Mouse (Mus musculus): ENCODE results near the gene Timp3. TPM values are rescaled to one million over a fixed set of nuclear protein-coding genes. Genes with fewer than 3 reads are reported as not detected.

Gene Timp3
- polyA plus RNA-seq, 1 experiment from 2014 or later, result 21.2 TPM

DNA sequence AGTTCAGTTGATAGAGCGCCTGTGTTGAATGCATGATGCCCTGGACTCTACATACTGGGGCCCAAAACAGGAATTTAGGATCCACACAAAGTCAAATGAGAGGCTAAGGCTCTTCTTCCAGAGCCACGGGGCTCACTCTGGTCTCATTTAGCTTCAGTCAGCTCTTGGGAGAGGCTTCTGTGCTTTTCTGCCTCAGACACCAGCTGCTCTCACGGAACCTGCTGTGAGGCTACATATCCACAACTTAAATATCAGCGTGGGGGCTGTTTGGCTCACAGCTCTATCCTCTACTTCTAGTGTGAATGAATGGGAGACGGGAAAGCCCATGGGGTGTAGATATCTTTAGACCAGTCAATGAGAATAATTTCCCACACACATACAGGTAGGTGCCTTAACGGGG lies 88.6 kb downstream of the Timp3 start:
- no peaks in the 10 kb centered on the region for H3K36me3 ChIP-seq
- WGBS, result 78% methylated on average over 6 of the region's 6 CpGs
- no peak overlapping the region for H3K27ac ChIP-seq (replicated peaks)
- no peak for DNase-seq (ENCODE audit: low spot score)
- no peaks in the 10 kb centered on the region for H3K27me3 ChIP-seq (ENCODE audit: low read depth, poor library complexity, severe bottlenecking)
- H3K4me3 ChIP-seq, result no peak overlapping the region
- no peaks in the 10 kb centered on the region for H3K9me3 ChIP-seq (replicated peaks)
- H3K4me1 ChIP-seq, result peaks cover 11% of the 10 kb centered on the region; the same call in 1 of the 2 replicates

DNA sequence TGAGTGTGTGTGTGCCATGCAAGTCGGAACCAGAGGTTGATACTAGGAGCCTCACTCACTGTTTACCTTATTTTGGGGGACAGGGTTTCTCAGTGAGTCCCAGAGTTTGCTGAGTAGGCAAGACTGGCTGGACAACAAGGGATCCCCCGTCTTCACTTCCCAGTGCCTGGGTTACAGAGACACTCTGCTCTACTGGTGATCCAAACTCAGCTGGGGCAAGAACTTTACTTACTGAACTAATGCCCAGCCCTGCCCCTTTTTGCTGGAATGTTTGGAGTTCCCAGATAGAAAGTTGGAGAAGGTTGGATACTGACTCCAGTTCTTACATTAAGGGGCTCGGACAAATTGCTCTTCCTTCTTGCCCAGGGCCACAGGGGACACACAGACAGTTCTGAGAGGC lies 89.2 kb downstream of the Timp3 start:
- Histone ChIP-seq H3K4me3 (no peak overlapping the region), H3K27me3 (ENCODE audit: low read depth, poor library complexity, severe bottlenecking) (no peaks in the 10 kb centered on the region), H3K9me3 (replicated peaks) (no peaks in the 10 kb centered on the region), H3K27ac (replicated peaks) (no peak overlapping the region), H3K4me1 (peaks cover 11% of the 10 kb centered on the region; the same call in 1 of the 2 replicates), H3K36me3 (no peaks in the 10 kb centered on the region)
- no peak for DNase-seq (ENCODE audit: low spot score)
- 89% methylated on average over 3 of the region's 3 CpGs for WGBS

DNA sequence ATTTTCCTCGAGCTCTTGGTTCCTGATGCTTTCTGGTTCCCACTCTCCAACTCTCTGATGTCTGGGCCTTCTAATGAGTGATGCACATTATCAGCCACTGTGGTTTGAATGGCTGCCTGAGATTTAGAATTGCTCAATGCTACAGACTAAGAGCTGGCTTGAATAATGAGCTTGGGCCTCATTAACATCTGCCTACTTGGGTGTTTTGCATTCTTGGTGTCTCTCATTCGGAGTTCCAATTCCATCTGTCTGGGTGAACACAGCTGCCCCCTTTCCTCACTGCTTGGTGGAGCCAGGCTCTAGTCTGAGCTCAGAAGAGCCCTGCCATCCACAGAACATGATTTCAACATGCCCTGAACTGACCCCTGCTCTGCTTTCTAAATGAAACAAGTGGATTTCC lies 89.7 kb downstream of the Timp3 start:
- Histone ChIP-seq H3K27ac (replicated peaks) (0 out of 2 replicates have a peak overlapping the region, but pooled peaks have one; percentile 14), H3K9me3 (replicated peaks) (no peaks in the 10 kb centered on the region; the same call in 1 of the 2 replicates), H3K4me1 (peaks cover 11% of the 10 kb centered on the region; the same call in 1 of the 2 replicates), H3K27me3 (ENCODE audit: low read depth, poor library complexity, severe bottlenecking) (no peaks in the 10 kb centered on the region), H3K4me3 (no peak overlapping the region), H3K36me3 (no peaks in the 10 kb centered on the region)
- 66% methylated on average over 2 of the region's 2 CpGs for WGBS
- no peak for DNase-seq (ENCODE audit: low spot score)

DNA sequence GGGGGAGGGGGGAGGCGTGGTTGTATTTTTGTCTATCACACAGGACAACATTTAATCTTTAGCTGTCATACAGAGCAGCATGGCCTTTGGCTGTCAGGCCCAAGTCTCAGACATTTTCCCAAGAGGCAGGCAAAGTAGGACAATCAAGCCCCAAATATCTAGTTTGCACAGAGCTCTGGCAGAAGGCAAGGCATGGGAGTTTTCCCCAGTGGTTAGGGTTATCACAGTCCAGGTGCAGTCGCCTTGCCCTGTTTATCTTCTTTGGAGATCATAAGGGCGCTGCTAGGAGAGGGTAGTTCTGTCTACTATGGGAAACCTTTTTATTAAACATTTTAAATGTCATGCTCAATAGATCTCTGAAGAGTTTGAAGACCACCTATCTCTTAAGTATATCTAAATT lies 92.2 kb downstream of the Timp3 start:
- 90% methylated on average over 3 of the region's 3 CpGs for WGBS
- no peak overlapping the region for H3K4me3 ChIP-seq
- H3K4me1 ChIP-seq, result peaks cover 11% of the 10 kb centered on the region; the same call in 1 of the 2 replicates

DNA sequence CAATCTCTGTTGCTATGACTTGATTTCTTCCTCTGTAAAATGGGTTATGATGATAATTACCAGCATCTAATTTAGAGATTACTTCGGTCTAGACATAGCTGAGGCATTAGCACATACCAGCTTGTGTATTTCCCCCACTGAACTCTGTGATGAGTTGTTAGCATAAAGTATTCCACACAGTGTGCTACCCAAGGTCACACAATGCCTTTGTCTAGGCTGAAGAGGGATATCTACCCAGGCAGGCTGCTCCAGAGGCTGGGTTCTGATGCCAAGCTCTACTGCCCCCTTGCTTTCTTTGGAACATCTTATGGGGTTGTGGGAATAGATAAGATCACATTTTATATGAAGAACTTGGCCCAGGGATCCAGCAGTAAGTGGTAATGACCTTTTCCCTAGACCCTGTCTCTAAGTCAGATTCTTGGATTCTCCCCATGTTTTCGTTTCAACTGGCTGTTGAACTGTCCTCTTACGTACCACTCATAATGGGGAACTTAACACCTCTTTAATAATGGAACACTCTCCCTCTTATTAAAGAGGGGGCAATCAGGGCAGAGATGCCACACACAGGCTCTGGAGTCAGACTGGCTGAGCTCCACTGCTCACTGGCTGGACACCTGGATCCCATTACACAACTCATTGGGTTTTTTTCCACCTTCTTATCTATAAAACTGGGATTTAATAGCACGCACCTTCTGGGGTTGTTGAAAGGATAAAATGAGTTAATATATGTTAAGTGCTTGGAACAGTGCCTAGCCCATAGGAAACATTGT lies 97.6 kb downstream of the Timp3 start:
- WGBS, result 88% methylated on average over 4 of the region's 4 CpGs

More for the DNA sequence above, 92.2 kb downstream of the Timp3 start:
- Histone ChIP-seq H3K27ac (replicated peaks) (no peak overlapping the region), H3K36me3 (no peaks in the 10 kb centered on the region), H3K9me3 (replicated peaks) (no peaks in the 10 kb centered on the region; the same call in 1 of the 2 replicates), H3K27me3 (ENCODE audit: low read depth, poor library complexity, severe bottlenecking) (no peaks in the 10 kb centered on the region)
- no peak for DNase-seq (ENCODE audit: low spot score)

DNA sequence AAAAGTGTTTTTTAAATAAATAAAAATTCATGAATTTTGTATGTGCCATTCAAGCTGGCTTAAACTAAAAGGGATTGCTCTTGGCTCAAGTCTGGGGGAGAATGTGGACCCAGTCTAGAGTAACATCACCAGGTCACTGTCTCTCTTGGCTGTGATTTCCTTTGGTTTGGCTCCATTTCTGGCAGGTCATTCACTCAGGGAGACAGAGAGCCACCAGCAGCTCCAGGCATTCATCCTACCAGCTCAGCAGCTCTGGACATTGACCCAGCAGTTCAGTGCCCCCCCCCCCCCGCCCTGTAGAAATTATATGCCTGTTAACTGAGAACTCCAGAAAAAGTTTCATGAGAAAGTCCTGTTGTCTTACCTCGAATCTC lies 98.2 kb downstream of the Timp3 start:
- Histone ChIP-seq H3K27me3 (ENCODE audit: low read depth, poor library complexity, severe bottlenecking) (no peaks in the 10 kb centered on the region), H3K4me3 (no peak overlapping the region), H3K27ac (replicated peaks) (no peak overlapping the region), H3K9me3 (replicated peaks) (no peaks in the 10 kb centered on the region; the same call in 1 of the 2 replicates), H3K36me3 (no peaks in the 10 kb centered on the region), H3K4me1 (no peaks in the 10 kb centered on the region)
- no peak for DNase-seq (ENCODE audit: low spot score)
- 88% methylated on average over 2 of the region's 2 CpGs for WGBS

More for the DNA sequence above, 97.6 kb downstream of the Timp3 start:
- Histone ChIP-seq H3K9me3 (replicated peaks) (no peaks in the 10 kb centered on the region; the same call in 1 of the 2 replicates), H3K4me3 (no peak overlapping the region), H3K27me3 (ENCODE audit: low read depth, poor library complexity, severe bottlenecking) (no peaks in the 10 kb centered on the region), H3K36me3 (no peaks in the 10 kb centered on the region), H3K27ac (replicated peaks) (no peak overlapping the region), H3K4me1 (no peaks in the 10 kb centered on the region)
- DNase-seq (ENCODE audit: low spot score), result no peak

Other genes starting within 250 kb of the Timp3 start
- gene Syn3, start 198.5 kb downstream of the Timp3 start, polyA plus RNA-seq (2016; fragmentation: Nextera tagmentation; extraction: Ambion mirVana), result 3.0 and 5.3 TPM in 2 replicates

All from midbrain, embryonic 10.5 days (tissue).